Mouse (Mus musculus): ENCODE results near the gene Trim2.

The Trim2 gene

DNA sequence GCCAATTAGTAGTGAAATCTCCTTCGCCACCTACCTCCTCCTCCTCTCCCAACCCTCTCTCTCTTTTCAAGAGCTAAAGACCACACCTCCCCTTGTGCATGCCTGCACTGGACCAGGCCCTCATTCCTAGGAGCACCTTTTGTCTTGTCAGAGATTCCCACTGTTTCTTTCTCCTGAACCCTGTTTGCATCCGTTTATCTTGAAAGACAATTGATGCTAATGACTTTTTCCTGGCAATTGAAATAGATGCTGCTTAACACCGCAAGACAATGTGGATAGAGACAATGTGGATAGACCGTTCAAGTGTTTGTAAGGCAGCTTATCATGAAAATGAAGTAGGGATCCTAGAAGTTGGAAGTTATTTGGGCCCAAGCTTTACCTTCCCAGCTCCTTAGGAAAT, 125.0 kb downstream of the Trim2 start:
- DNase-seq: no peak

- DNase-seq: no peak
These were observed 125.6 kb downstream of the Trim2 start for GRCm38 (mm10) chr3:84181102-84181501.

DNA sequence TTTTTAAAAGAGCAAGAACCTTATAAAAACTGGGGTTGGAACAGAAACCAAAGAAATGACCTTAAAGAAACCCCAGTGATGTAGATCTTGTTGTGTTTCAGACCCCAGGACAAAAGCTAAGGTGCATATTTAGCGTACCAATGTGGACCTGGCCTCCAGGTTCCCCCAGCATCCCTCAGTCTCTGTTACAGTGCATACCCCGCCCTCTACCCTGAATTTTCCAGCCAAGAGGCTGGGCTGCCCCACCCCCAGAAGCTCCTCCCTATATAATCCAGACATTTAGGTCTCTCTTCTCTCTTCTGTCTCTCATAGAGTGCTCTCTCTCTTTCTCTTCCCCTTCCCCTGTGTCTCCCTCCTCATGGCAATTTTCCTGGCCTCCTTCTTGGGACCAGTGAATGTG, 126.4 kb downstream of the Trim2 start:
- no peak for DNase-seq

- no peak for DNase-seq
These were observed 128.8 kb downstream of the Trim2 start for GRCm38 (mm10) chr3:84177834-84178233.

DNA sequence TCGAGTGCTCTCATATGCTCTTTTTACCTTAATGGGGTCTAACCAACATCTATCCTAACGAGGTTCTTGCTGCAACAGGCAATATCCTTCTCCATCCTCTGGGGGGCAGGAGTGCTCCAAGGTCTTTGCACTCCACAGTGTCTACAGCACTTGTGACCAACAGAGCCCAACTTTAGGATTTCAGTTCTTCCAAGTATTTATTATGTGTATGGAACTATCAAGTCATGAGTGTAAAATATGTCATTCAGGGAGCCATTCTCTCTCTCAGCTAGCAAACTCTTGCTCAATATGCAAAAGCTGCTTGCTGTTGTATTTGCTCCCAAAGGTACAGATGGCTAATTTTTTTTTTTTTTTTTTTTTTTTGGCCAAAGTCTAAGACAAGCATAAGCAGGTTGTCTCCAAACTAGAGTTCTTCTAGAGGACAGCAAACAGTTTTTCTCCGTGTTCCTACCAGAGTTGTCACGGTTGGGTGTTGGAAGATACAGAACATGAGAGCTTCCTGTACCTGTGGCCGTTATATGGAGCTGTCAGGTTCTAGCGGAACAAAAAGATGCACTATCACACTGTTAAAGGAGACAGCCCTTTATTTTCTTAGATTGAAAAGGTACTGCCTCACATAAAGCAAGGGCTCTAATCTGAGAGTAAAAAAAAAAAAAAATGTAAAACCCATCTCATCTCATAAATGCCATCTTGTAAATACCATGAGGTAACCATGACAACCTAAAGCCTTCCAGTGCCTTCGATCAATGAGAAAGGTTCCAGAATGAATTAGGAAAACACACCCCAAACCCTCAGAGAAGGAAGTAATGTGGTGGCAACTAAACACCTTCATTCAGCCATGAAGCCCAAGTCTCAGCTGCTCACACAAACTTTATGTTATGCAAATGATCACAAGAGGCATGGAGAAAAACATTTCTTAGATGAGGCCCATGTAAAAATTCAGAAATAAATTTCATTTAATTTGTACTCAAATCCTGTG, 131.1 kb downstream of the Trim2 start:
- peak; percentile 70 to 82 for DNase-seq

- no peak for DNase-seq
These were observed 133.0 kb downstream of the Trim2 start, which contains the start of gene Gm6525 for GRCm38 (mm10) chr3:84173581-84174154. Gm6525 (plus strand) TSS chr3:84174104.

- no peak for DNase-seq
These were observed 134.3 kb downstream of the Trim2 start for GRCm38 (mm10) chr3:84172406-84172805.

DNA sequence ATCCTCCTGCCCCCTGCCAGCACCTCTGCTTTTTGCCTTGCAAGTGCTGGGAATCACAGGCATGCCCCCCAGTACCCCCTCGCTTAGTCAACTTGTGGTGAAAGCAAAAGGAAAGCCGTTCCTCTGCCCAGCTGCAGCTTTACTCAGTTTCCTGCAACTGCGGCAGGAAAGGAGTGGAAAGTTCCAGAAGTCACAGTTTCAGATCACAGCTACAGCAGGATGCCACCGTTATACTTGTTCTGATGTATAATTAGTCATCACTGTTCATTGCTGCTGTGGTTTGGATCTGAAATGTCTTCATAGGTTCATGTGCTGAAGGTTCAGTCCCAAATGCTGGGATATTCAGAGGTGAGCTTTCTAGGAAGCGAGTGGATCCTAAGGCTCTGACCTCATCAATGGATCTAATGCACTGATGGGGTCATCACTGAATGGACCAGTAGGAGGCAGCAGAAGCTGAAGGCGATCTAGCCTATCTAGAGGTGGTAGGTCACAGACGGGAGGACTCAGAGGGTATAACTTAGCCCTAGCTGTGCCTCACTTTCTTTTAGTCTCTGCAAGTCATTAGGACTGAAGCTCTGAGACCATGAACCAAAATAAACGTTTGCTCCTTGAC, 137.2 kb downstream of the Trim2 start:
- DNase-seq: no peak

GRCm38 (mm10) chr3:84168943-84169342, 137.7 kb downstream of the Trim2 start:
- DNase-seq: no peak

DNA sequence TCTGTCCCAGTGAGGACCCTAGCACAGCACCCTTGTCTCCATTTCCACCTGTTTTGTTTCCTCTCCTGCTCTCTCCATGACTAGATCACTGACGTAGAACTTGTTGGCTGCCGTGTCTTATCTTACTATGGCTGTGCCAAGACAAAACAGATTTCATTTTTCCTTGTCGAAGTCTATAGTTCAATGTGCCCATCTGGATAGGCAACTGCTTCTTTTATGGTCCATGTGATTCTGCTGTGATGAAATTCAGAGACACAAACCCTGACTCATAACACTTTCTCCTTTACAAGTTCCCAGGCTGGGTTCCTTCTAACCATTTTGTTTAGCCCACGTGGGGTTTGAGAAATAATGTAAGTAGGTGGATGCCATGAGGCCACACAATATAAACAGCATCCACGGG, 140.6 kb downstream of the Trim2 start:
- no peak for DNase-seq

DNA sequence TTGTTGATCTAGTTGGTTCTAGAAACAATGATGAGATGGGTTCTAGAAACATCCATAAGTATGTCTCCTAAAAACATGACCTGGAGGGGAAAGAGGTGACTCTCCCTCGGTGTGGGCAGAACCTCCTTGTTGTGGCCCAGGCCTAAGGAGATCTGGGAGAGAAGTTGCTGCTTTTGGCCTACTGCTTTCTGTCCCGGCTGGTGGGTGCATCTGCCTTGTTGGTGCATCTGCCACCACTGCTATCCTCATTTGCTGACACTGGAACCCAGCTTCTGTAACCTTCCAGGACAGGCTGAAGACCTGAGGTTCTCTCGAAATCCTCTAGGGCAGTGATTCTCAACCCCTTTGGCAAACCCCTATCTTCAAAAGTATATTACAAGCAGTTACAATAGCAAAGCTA, 141.3 kb downstream of the Trim2 start:
- DNase-seq: no peak

- DNase-seq: no peak
These were observed 148.9 kb downstream of the Trim2 start for GRCm38 (mm10) chr3:84157559-84158350.

DNA sequence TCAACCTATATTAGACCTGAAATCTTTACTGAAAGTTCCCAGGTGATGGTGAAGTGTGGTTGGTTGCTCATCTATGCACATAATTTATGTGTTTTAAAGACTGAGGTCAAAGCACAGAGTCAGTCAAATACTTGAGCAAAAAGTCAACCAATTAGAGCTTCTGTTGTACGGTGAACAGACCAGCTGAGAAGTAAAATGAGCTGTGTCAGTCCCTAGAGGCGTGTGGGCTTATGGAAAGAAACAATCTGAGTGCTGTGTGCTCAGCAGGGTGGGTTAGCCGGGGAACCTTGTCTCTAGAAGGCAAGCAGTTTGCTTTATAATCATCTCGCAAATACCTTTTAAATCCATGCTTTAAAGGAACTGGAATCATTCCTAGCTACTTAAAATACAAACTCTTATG, 149.7 kb downstream of the Trim2 start:
- DNase-seq: no peak

DNA sequence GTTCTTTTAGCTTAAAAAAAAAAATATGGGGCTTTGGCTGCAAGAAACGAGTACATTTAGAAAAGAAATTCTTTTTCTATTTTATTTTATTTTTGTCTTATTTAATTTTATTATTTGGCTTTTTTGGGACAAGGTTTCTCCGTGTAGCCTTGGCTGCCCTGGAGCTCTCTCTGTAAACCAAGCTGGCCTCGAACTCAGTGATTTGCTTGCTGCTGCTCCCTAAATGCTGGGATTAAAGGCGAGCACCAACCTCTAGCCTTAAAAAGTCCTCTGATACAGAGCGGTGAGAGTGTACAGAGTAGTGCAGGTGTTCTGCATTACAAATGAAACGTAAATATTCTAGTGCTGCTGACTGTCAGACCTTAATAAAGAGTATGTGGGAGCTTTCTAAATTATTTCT, 150.6 kb downstream of the Trim2 start:
- no peak for DNase-seq

DNA sequence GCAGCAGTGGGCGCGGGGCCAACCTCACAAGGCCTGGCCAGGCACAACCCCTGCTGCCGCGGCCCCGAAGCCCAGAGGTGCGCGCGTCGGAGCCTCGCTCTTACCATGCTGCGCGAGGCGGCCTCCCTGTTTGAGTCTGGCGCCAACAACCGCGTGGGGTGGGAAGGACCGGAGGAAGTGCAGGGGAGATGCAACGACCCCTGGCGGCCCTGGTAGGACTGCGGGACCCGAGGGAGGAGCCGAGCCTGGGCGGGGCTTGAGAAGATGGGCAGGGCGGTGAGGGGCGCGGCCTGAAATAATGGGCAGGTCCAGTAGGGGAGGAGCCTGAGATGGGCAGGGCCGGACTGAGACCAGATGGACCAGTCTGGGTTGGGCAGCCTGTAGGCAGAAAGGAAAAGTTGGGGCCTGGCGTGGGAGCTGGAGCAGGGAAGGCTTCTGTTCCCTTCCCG, 151.1 kb downstream of the Trim2 start, which contains the start of gene Mnd1:
TSS of gene Mnd1 (minus strand) at position 229 of the 449 bp plus-strand sequence.
- peak; percentile 97 to 98 for DNase-seq

GRCm38 (mm10) chr3:84155146-84155545, 151.5 kb downstream of the Trim2 start:
- no peak for DNase-seq

- no peak for DNase-seq
These were observed 151.9 kb downstream of the Trim2 start for GRCm38 (mm10) chr3:84154721-84155141.

DNA sequence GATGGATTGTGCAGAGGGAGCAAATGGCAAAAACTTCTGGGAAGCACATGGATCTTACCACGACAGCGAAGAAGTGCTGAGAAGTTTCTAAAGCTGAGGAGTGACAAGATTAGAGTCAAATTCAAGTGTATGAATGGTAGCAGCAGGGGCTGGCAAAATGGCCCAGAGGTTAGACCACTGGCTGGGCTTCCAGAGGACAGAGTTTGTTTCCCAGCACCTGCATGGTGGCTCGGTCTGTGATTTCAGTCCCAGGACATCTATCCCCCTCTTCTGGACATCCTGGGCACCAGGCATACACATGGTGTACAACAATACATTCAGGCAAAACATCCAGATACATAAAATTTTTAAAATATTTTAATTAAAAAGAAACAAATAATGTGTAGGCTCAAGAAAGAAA, 156.8 kb downstream of the Trim2 start:
- no peak for DNase-seq

- DNase-seq: no peak
These were observed 165.7 kb downstream of the Trim2 start for GRCm38 (mm10) chr3:84140947-84141346.

GRCm38 (mm10) chr3:84136509-84136908, 170.2 kb downstream of the Trim2 start:
- no peak for DNase-seq

DNA sequence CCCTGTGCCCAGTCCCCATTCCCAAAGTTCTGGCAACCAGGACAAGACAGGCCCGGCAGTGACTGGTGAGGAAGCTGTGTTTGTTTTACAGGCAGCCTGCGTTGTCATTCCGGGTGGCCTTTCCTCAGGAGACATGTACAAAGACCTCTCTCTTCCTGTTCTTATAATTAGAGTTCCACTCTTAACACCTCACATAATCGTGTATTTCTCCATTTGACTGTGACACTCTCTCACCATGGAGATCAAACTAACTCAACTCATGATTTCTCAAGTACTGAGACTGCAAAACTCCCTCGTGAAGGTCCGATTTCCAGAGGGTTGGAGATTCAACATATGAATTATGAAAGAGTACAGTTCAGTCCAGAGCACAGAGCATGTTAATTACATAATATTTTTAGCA, 170.7 kb downstream of the Trim2 start:
- no peak for DNase-seq

GRCm38 (mm10) chr3:84135387-84135786, 171.3 kb downstream of the Trim2 start:
- DNase-seq: peak; percentile 58 to 72

GRCm38 (mm10) chr3:84131369-84131768, 175.3 kb downstream of the Trim2 start:
- no peak for DNase-seq

All from lung, adult 18-20 months (tissue).